Mouse (Mus musculus) stomach, postnatal 0 days (tissue): ENCODE data around the gene Klf12. TPM values are rescaled to one million over a fixed set of nuclear protein-coding genes. Genes with fewer than 3 reads are reported as not detected.

Source experiments
- ATAC-seq: fragments of 200-750 bp; cut with Nextera tagmentation; 2 replicates; pipeline ENCODE4 v1.8.0; 2017; ENCODE audit not compliant: low FRiP score, low TSS enrichment
- DNase-seq: peaks from one replicate; pipeline ENCODE4 v3.0.0-alpha.2; 2016; ENCODE audit warnings: low spot score
- H3K27ac ChIP-seq: fragments of 300-500 bp; sonication (generic); replicated peaks from 2 replicates; pipeline ENCODE4 v1.5.1; 2014; ENCODE audit warnings: mild to moderate bottlenecking, control low read depth
- H3K27me3 ChIP-seq: fragments of 300-500 bp; sonication (generic); 2 replicates; pipeline ENCODE4 v1.6.1; 2014; ENCODE audit warnings: low read length; ENCODE audit not compliant: control insufficient read depth, insufficient read depth
- H3K36me3 ChIP-seq: fragments of 300-500 bp; sonication (generic); 2 replicates; pipeline ENCODE4 v1.6.1; 2014; ENCODE audit warnings: low read length, mixed read lengths; ENCODE audit not compliant: control insufficient read depth, insufficient read depth
- H3K4me1 ChIP-seq: fragments of 300-500 bp; sonication (generic); replicated peaks from 2 replicates; pipeline ENCODE4 v1.6.1; 2014; ENCODE audit warnings: antibody characterized with exemption; ENCODE audit not compliant: control insufficient read depth, insufficient read depth
- H3K4me2 ChIP-seq: fragments of 300-500 bp; sonication (generic); replicated peaks from 2 replicates; pipeline ENCODE4 v1.6.1; 2014; ENCODE audit warnings: low read depth, mild to moderate bottlenecking, control low read depth, moderate library complexity
- H3K4me3 ChIP-seq: fragments of 300-500 bp; sonication (generic); 2 replicates; pipeline ENCODE4 v1.5.1; 2014; ENCODE audit warnings: low read depth, low read length, control low read depth
- H3K9ac ChIP-seq: fragments of 300-500 bp; sonication (generic); 2 replicates; pipeline ENCODE4 v1.6.1; 2014; ENCODE audit warnings: mild to moderate bottlenecking, low read length, control low read depth, mixed read lengths
- H3K9me3 ChIP-seq: fragments of 300-500 bp; sonication (generic); 2 replicates; pipeline ENCODE4 v1.6.1; 2016; ENCODE audit warnings: low read length; ENCODE audit not compliant: control insufficient read depth
- CTCF ChIP-seq: IDR thresholded peaks from 2 replicates; pipeline ENCODE4 v1.5.1; 2016; ENCODE audit warnings: antibody characterized with exemption, low read depth, mild to moderate bottlenecking, moderate library complexity
- EP300 ChIP-seq: optimal IDR thresholded peaks from 2 replicates; pipeline ENCODE3; 2016; ENCODE audit warnings: antibody characterized with exemption
- WGBS: fragments of 180-500 bp; shearing (Covaris S2); extraction: QIAGEN DNeasy Blood & Tissue Kit; methylation state at CpG from one replicate; pipeline ENCODE4 v1.1.7; 2014; 5-methylcytosine and 5-hydroxymethylcytosine counted together
- polyA plus RNA-seq: library from polyadenylated mRNA; unstranded; fragments of >200 nt; fragmentation: Nextera tagmentation; extraction: Ambion mirVana; gene quantifications from 2 replicates; pipeline ENCODE4 v1.2.1, GENCODE M21; 2015

Gene Klf12
- polyA plus RNA-seq, 1 experiment from 2014 or later, result 3.8 TPM

DNA sequence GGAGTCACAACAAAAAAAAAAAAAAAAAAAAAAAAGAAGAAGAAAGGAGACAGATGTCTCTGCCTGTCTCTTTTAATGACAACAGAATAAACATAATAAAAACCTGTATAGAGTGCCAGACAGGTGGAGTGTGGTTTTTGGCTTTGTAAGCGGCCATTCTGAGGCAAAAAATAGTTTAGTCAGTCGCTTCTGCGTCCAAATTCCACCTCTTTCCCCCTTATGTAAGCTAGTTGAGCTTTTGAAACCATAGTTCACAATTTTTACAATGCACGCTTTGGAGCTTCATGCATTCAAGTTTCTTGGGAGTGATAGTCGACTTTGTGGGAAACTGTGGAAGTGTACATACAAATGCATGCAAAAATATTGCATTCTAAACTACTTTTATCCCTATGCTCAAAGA is 41.4 kb downstream of the Klf12 start:
- Histone ChIP-seq H3K36me3 (no peaks in the 10 kb centered on the region), H3K4me3 (no peak overlapping the region), H3K9me3 (no peaks in the 10 kb centered on the region), H3K27me3 (no peaks in the 10 kb centered on the region), H3K27ac (no peak overlapping the region), H3K4me1 (no peaks in the 10 kb centered on the region), H3K9ac (no peak overlapping the region), H3K4me2 (no peak overlapping the region)
- TF ChIP-seq EP300 (no peak), CTCF (no peak)
- 81% methylated on average over 5 of the region's 5 CpGs for WGBS
- ATAC-seq (no peak), DNase-seq (no peak)

DNA sequence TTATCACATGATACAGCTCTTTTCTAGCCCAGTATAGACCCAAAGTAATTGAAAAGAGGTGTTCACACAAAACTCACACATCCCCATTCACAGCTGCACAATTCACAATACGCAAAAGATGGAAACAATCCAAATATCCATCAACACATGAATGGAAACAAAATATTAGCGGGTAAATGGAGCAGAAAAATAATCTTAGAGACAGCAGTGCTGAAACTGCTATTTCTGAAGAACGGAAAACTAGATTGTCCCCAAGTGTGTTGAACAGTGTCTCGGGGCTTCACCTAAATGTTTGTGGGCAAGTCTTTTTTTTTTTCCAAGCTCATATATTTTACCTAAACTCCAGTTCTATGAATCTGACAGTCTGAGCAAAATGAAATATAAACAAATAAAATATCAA is 44.6 kb downstream of the Klf12 start:
- no peak for TF ChIP-seq EP300
- TF ChIP-seq CTCF, result no peak
- ATAC-seq (no peak), DNase-seq (no peak)
- Histone ChIP-seq H3K36me3 (no peaks in the 10 kb centered on the region), H3K9me3 (no peaks in the 10 kb centered on the region), H3K27ac (no peak overlapping the region), H3K4me1 (no peaks in the 10 kb centered on the region), H3K27me3 (no peaks in the 10 kb centered on the region), H3K9ac (no peak overlapping the region), H3K4me3 (no peak overlapping the region), H3K4me2 (no peak overlapping the region)
- WGBS, result 86% methylated on average over 4 of the region's 4 CpGs

DNA sequence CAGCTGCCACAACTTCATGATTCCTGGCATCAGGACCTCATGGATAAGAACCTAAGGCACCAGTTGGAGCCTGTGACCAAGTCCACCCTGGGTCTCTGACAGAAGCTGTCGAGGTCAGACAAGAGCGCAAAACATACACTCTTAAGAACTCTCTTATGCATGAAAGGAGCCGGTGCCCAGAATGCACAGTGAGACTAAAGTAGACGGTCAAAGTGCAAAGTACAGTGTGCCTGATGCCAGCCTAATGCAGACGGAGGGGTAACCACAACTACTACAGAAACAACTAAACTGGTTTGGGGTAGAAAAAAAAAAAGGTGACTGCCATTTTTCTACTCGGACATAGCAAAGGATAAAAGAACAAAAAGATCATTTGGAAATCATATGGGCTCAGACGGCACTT is 47.7 kb downstream of the Klf12 start:
- no peak for TF ChIP-seq CTCF
- no peak for TF ChIP-seq EP300
- no peak overlapping the region for H3K4me2 ChIP-seq
- H3K27ac ChIP-seq, result no peak overlapping the region
- H3K4me3 ChIP-seq, result no peak overlapping the region
- H3K9ac ChIP-seq, result no peak overlapping the region
- 73% methylated on average over 7 of the region's 7 CpGs for WGBS
- ATAC-seq (no peak), DNase-seq (no peak)
- no peaks in the 10 kb centered on the region for H3K9me3 ChIP-seq
- no peaks in the 10 kb centered on the region for H3K27me3 ChIP-seq
- H3K4me1 ChIP-seq, result no peaks in the 10 kb centered on the region
- H3K36me3 ChIP-seq, result no peaks in the 10 kb centered on the region

DNA sequence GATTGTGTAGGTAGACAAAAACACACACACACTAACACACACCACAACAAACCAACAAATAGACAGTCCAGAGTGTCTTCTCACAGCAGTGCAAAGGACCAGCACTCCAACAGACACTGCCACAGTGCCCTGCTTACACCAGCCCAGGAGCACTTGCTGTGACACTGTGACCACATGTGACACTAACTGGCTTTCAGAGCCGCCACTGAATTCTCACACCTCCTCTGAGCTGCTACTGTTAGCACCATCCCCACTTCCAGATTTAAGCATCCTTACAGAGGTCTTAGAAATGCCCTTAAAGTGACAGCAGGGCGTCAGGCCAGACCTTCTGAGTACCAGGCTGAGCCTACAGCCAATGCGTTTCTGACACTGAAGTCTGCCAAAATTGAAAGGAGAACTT is 48.7 kb downstream of the Klf12 start:
- no peak overlapping the region for H3K4me2 ChIP-seq
- no peaks in the 10 kb centered on the region for H3K4me1 ChIP-seq
- H3K27ac ChIP-seq, result no peak overlapping the region
- no peaks in the 10 kb centered on the region for H3K9me3 ChIP-seq
- H3K9ac ChIP-seq, result no peak overlapping the region
- DNase-seq (no peak), ATAC-seq (no peak)
- 58% methylated on average over 3 of the region's 3 CpGs for WGBS
- no peak overlapping the region for H3K4me3 ChIP-seq
- no peaks in the 10 kb centered on the region for H3K27me3 ChIP-seq
- TF ChIP-seq CTCF, result no peak
- no peak for TF ChIP-seq EP300
- H3K36me3 ChIP-seq, result no peaks in the 10 kb centered on the region

GRCm38 (mm10) chr14:100231384-100231783 is 53.1 kb downstream of the Klf12 start:
- no peak overlapping the region for H3K4me2 ChIP-seq
- no peak for TF ChIP-seq CTCF
- no peak for TF ChIP-seq EP300
- H3K4me3 ChIP-seq, result no peak overlapping the region
- no peaks in the 10 kb centered on the region for H3K36me3 ChIP-seq
- DNase-seq (no peak), ATAC-seq (peak; percentile 64)
- H3K9me3 ChIP-seq, result no peaks in the 10 kb centered on the region
- H3K27me3 ChIP-seq, result no peaks in the 10 kb centered on the region
- no peak overlapping the region for H3K9ac ChIP-seq
- H3K4me1 ChIP-seq, result no peaks in the 10 kb centered on the region
- 59% methylated on average over 1 of the region's 1 CpGs for whole genome bisulfite sequencing
- H3K27ac ChIP-seq, result no peak overlapping the region

- Histone ChIP-seq H3K9ac (no peak overlapping the region), H3K27ac (no peak overlapping the region), H3K4me3 (no peak overlapping the region), H3K4me2 (no peak overlapping the region), H3K9me3 (no peaks in the 10 kb centered on the region), H3K4me1 (no peaks in the 10 kb centered on the region), H3K36me3 (no peaks in the 10 kb centered on the region), H3K27me3 (no peaks in the 10 kb centered on the region)
- TF ChIP-seq EP300, result no peak
- no peak for TF ChIP-seq CTCF
- ATAC-seq, result no peak
- DNase-seq, result no peak
- 72% methylated on average over 6 of the region's 6 CpGs for WGBS
Measured at GRCm38 (mm10) chr14:100228120-100228519, 56.4 kb downstream of the Klf12 start.

DNA sequence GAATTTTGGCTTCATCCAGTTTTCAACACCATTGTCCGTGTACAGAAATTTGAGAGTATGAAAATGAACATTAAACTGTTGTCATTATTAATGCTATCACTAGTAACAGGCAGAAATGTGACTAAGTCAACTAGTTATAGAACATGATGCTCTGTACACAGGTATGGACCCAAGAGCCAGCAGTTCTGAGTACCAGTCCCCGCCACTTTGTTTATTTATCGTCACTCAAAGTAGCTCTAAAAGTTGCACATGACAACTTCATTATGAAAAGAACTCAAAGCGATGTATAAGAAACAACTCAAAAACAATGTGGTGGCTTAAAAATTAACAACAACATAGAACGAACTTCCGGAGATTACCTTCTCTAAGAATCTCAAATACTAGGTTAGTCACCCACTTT is 56.8 kb downstream of the Klf12 start:
- TF ChIP-seq EP300 (no peak), CTCF (no peak)
- Histone ChIP-seq H3K27me3 (no peaks in the 10 kb centered on the region), H3K9ac (no peak overlapping the region), H3K4me2 (no peak overlapping the region), H3K9me3 (no peaks in the 10 kb centered on the region), H3K36me3 (no peaks in the 10 kb centered on the region), H3K27ac (no peak overlapping the region), H3K4me3 (no peak overlapping the region), H3K4me1 (no peaks in the 10 kb centered on the region)
- no peak for DNase-seq
- whole genome bisulfite sequencing, result 78% methylated on average over 6 of the region's 6 CpGs
- ATAC-seq, result no peak
